Mouse (Mus musculus): ENCODE data around the gene Slc4a1.
"Not testable (repeated sequence)": the region's sequence is repeated elsewhere in the genome, so short reads cannot be mapped to it uniquely, and the experiment has no call there.

Slc4a1 gene

DNA sequence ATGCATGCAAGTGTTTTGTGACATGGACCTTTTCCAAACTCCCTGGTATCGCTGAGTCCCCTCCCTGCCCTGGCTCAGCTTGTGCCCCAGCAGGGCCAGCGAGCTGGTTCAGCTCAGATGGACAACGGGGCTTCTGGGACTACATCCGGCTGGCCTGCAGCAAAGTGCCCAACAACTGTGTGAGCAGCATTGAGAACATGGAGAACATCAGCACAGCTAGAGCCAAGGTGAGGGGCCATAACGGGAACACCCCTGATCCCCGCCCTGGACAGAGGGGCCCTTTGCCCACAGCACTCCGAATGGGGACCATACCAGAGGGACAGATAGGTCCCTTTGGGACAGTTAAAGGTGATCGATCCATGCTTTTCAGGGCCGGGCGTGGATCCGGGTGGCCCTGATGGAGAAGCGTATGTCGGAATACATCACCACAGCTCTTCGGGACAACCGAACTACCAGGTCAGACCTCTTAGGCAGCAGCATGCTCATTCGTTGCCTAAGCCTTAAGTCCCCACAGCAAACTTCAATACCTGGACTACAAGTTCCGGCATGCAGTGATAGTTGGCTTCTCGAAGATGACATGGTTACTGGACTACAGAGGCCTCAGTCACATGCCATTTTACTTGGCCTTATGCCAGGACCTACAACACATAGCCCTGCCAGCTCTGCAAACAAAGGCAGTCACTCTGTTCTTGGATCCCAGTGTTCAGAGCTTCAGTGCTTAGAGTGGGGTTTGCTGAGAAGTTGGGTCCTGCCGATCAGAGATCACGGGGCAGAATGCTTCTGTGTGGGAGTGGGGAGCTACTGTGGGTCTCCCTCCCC, 32.2 kb upstream of the Slc4a1 start:
- no peak for DNase-seq (ENCODE audit: low spot score)

GRCm38 (mm10) chr11:102396671-102397141, 30.7 kb upstream of the Slc4a1 start:
- no peak for DNase-seq (ENCODE audit: low spot score)

DNA sequence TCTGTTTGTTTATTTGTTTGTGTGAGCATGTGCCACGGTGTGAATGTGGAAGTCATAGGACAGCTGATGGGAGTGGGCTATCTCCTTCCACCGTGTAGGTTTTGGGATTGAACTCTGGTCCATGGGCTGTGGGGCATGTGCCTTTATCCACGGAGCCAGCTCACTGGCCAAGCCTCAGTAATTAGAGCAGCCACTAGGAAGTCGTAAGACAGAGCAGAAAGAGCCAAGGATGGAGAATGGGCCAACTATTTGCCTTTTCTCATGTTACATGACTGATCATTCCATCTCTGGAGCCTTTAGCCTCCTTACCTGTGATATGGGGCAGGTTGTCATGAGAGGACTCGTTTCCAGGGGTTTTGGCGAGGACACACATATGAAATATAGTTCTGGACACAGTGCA, 30.3 kb upstream of the Slc4a1 start:
- no peak for DNase-seq (ENCODE audit: low spot score)

DNA sequence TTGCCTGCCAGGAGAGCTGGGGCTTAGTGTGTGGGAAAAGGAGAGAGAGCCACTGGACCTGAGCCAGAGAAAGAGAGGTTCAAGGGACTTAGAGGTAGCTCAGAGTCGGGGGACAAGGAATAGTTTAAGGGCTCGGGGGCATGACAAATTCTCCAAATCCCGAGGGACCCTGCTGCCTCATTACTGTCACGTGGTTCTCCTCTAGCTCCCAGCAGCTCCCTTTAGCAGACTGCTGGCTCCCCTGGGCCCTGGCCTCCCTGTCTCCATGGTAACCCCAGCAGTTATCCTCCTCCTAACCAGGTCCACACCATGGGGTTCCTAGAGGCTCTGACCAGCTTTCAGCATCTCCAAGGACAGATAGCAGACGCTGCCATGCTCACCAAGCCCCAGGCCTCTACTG, 29.2 kb upstream of the Slc4a1 start:
- DNase-seq (ENCODE audit: low spot score): no peak

GRCm38 (mm10) chr11:102394421-102395124, 28.6 kb upstream of the Slc4a1 start:
- no peak for DNase-seq (ENCODE audit: low spot score)

GRCm38 (mm10) chr11:102393719-102394420, 27.9 kb upstream of the Slc4a1 start:
- DNase-seq (ENCODE audit: low spot score): no peak

DNA sequence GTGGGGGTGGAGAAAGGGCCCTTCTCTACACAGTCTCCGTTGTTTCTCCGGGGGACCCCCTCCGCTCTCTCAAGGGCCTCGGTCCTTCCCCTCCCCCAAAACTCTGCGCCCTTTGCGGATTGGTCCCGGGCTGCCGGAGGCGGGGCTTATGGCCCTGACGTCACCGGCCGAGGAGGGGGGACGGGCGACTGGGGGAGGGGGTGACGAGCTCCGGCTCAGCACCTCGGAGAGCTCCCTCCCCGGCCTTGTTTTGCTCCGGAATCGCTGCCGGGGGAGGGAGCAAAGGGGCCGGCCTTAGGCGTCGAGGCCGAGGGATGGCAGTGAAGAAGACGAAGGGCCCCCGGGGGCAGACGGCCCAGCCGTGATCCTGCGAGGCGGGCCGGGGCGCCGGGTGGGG, 27.2 kb upstream of the Slc4a1 start, which contains the start of gene Rundc3a:
Rundc3a (plus strand) TSS at position 166 of the 397 bp plus-strand sequence.
- peak; percentile 85 for DNase-seq (ENCODE audit: low spot score)

DNA sequence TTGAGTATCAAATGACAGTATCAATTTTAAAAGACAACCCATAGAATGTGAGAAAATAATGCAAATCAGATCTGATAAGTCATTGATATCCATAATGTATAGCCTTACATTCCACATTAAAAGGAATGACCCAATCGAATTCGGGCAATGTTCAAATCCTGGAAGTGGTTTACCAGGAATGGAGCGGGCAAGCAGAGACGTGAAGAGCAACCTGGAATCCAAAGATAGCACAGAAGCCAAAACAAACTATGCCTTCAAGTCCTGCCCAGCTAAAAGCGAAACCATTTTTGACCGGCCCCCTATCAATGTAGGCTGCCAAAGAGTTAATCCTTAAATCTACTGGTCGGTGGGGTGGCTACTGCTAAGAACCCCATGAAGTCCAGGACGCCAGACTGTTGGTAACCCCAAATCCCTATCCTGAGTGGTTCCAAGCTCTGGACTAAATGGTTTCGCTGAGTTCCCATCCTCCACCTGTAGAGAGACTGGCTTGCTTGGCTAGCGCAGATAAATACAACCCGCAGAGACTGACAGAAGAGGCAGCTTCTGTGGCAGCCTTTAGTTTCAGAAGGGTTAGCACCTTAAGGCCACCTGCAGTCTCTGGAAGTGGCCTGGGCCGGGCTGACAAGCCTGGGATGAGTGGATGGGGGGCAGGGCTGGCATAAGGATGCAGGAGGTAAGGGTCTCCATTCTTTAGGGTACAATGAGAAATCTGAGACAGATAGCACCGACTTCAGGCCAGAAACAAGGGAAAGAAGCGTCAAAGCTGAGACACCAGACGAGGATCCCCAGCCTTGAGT, 26.6 kb upstream of the Slc4a1 start:
- no peak for DNase-seq (ENCODE audit: low spot score)

DNA sequence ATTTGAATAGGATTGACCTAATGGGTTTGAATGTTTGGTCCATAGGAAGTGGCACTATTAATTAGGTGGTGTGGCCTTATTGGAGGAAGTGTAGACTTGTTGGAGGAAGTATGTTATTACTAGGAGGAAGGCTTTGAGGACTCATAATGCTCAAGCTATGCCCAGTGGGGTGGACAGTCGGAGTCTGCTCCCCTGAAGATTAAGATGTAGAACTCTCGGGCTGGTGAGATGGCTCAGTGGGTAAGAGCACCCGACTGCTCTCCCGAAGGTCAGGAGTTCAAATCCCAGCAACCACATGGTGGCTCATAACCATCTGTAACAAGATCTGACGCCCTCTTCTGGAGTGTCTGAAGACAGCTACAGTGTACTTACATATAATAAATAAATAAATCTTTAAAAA, 23.4 kb upstream of the Slc4a1 start:
- not testable (repeated sequence) for DNase-seq (ENCODE audit: low spot score)

- DNase-seq (ENCODE audit: low spot score): no peak
These were observed 20.1 kb upstream of the Slc4a1 start for GRCm38 (mm10) chr11:102386121-102386520.

DNA sequence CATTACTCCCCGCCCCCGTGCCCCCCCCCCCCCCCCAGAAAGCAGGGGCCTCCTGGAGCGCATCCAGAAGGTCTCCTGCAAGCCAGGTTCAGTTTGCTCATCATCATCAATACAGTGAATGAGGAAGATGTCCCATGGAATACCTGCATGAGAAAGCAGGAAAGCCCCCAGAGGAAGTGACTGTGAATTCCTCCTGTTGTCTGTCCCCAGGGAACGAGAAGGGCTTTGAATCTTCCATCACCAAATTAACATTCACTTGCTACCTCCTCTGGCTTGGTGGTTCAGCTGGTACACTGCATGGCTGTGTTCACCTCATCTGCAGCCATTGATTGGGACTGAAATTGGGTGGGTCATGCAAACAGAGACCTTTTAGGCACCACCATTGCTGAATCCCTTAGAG, 19.1 kb upstream of the Slc4a1 start:
- no peak for DNase-seq (ENCODE audit: low spot score)

DNA sequence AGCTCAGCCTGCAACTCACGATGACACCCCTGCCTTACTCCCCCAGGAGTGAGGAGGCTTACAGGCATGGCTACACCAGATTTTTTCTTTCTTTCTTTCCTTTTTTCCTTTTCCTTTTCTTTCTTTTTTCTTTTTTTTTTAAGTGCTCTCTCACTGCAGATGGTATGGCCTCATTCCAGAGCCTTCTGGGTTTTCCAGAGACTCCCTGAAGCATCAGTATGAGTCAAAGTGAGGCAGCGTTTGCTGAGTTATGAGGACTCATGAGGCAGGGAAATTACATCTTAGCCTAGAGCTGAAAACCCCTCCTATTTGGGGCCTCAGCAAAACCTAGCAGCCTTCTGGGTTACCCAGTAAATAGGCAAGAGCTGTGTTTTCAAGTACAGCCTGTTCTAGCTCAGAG, 18.4 kb upstream of the Slc4a1 start:
- DNase-seq (ENCODE audit: low spot score): no peak

DNA sequence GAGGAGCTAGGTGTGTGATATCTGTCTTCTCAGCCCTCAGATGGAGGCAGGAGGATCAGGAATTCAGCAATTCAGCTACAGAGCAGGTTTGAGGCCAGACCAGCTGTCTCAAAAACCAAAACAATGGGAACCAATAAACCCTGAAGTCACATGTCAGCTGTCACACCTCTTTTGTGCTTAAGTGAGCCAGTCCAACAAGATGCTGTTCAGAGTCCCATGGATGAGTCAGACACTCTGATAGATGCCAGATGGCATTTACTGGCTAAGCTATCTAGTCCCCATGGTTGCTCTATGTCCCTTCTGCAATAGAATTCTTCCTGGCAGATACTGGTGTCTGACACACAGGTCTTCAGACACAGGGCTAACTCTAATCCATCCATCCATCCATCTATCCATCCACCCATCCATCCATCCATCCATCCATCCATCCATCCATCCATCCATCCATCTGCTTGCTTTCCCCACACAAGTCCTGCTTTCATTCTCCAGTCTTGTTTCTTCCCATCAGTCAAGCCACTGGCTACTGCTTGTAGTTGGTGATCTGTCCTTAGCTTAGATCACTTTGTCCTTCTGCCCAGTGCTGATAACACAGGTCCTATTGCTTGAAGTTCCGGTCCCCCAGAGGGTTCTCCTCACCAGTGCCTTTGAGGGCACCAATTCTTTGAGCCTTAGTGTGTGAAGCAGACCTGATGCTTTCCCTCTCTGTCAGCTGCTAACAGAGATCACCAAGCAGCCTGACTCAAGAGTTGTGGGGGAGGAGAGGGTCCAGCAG, 17.5 kb upstream of the Slc4a1 start:
- DNase-seq (ENCODE audit: low spot score): no peak

DNA sequence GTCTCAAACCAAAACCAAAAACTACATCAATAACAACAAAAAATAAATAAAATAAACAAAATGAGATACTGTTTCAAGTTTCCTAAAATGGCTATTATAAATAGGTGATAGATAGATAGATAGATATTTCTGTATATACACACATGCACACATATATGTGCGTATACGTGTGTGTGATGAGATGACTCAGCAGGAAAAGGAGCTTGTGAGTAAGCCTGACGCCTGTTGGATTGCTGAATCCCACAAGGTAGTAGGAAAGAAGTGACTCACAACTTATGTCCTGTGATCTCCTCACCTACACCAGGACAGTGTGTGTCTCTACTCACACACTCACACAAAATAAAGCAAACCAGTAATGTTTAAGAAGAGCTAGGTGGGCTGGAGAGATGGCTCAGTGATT, 16.8 kb upstream of the Slc4a1 start:
- no peak for DNase-seq (ENCODE audit: low spot score)

DNA sequence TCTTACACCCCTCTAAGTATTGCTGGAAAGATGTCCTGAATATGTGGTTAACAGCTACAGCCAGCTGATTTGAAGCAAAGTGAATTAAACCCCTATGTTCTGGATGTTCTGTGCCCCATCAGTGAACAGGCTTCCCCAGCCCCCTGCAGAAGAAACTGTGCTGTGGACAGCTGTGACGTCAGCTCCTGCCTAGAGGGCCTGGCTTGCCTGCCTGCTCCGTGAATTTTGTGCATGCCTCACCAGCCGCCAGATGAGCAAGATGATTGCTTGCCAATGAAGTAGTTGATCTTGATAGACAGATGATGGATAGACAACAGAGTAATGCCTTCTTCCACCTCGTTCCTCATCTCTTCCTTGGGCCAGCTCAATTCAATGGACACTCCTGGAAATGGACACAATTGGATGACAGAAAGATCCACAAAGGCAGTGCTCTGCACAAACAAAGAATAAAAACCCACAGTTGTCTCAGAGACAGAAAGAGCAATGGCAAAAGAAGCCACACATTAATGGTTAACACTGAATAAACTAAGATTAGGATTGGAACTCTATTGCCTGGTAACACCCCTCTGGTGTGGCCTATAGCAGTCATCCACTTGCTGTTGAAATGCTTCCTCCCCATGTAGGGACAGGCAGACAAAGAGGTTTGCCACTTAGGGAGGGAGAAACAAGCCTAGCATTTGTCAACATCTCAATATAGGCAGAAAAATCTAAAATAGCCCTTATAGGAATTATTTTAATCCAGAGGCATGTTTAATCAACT, 15.5 kb upstream of the Slc4a1 start:
- DNase-seq (ENCODE audit: low spot score): no peak

GRCm38 (mm10) chr11:102380091-102380490, 14.1 kb upstream of the Slc4a1 start:
- DNase-seq (ENCODE audit: low spot score): no peak

DNA sequence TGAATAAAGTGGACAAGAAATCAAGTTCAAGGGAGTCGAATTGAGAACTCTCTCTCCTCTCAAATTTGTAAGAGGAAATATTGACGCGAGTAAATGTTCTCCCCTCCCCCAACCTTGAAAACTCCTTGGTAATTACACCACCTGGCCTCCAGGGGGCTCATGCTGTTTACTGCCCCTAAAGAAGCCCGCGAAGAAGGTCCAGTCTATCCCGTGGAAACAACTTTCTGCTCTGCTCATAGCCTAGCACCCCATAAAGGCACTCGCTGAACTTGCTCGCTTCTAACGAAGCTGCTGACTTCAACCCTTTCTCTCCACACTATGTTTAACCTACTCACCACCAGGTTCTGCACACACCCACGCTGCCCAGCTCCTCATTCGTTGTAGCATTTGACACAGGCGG, 11.2 kb upstream of the Slc4a1 start:
- no peak for DNase-seq (ENCODE audit: low spot score)

GRCm38 (mm10) chr11:102376196-102376835, 10.3 kb upstream of the Slc4a1 start:
- no peak for DNase-seq (ENCODE audit: low spot score)

DNA sequence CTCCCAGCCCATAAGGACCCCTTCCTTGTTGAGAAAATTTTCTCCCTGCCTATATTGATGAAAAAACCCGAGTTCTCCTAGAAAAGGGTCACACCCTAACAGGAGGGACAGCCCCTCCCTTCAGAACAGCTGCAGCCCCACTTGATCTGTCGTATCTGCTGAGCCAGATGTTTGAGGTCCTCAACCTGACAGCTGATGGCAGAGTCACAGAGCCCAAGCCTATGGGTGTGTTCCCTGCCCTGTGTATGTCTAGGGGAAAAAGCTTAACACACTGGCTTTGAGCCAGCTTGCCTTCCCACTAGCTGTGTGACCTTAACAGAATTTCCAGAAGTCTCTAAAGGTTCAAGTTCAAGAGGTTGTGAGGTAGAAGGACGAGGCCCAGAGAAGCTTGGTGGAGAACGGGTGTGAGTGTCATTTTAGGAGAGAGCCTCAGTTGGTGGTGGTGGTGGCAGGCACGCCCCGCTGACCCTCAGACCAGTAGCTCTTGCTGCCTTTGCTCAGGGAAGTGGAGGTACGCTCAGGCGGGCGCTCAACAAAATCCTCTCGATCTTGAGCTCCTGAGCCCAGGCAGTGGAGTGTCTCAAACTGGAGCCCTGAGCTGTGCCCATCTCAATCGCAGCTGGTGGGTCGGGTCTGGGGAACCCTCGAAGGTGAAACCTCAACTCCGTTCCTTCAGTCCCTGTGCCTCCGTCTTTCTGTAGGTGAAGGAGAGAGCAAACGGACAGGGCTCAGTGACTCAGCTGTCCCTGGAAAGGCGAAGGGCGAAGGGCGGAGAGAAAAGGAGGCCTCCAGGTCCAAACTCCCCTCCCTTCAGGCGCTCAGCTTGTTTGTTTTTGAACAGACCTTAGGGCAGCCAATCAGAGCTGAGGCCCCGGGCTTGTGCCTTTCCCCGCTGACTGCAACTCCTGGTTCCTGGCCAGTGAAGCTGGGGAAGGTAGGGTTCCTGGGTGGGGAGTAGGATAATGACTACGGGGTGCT, 9.5 kb upstream of the Slc4a1 start:
- DNase-seq (ENCODE audit: low spot score): peak; percentile 89

Data from yolk sac, embryonic 10.5 days (tissue).